ENCODE assay signal across 17 mouse cellular contexts in genomic region chr5:112501384-112501783, GRCm38 (mm10). TPM values are rescaled to one million over a fixed set of nuclear protein-coding genes. Genes with fewer than 3 reads are reported as not detected.
A peak's percentile ranks its signal among the peaks of the same experiment; 100 is the strongest.
DNase-seq lines count a peak whose midpoint lies in the region; ATAC-seq lines count a peak whose summit lies in the region.
"Had no signal": no experiment of that assay in that cellular context is flagged by ENCODE, and none has a peak within 500 bp of the region (broad histone marks: within the 10 kb centered on the region; RNA-seq: fewer than 3 reads in every experiment).

No protein-coding gene starts in this region.

- H3K36me3 ChIP-seq in hindbrain, embryonic 10.5 days, result no peaks in the 10 kb centered on the region
- H3K36me3 ChIP-seq in hindbrain, embryonic 11.5 days (ENCODE audit: control insufficient read depth, insufficient read depth, low read length), result no peaks in the 10 kb centered on the region
- H3K36me3 ChIP-seq in forebrain, embryonic 15.5 days, result no peaks in the 10 kb centered on the region
- H3K36me3 ChIP-seq in midbrain, embryonic 13.5 days, result no peaks in the 10 kb centered on the region
- H3K36me3 ChIP-seq: embryonic facial prominence, embryonic 13.5 days; G1E; heart, embryonic 12.5 days; limb, embryonic 12.5 days; neural tube, embryonic 12.5 days had no signal

- H3K4me1 ChIP-seq in hindbrain, embryonic 10.5 days (replicated peaks), result peaks cover 45% of the 10 kb centered on the region
- H3K4me1 ChIP-seq in hindbrain, embryonic 11.5 days (replicated peaks; ENCODE audit: control insufficient read depth, insufficient read depth, low read length), result no peaks in the 10 kb centered on the region; the same call in 1 of the 2 replicates
- H3K4me1 ChIP-seq in forebrain, embryonic 15.5 days, result peaks cover 49% of the 10 kb centered on the region
- H3K4me1 ChIP-seq in midbrain, embryonic 13.5 days (replicated peaks), result peaks cover 58% of the 10 kb centered on the region

- H3K27me3 ChIP-seq in hindbrain, embryonic 10.5 days (ENCODE audit: insufficient read depth, poor library complexity, severe bottlenecking), result 0 out of 2 replicates have a peak, but pooled peaks cover 8% of the 10 kb centered on the region
- no peaks in the 10 kb centered on the region for H3K27me3 ChIP-seq in hindbrain, embryonic 11.5 days (ENCODE audit: control insufficient read depth, insufficient read depth, low read length)
- H3K27me3 ChIP-seq in forebrain, embryonic 15.5 days, result no peaks in the 10 kb centered on the region
- 0 out of 2 replicates have a peak, but pooled peaks cover 2% of the 10 kb centered on the region for H3K27me3 ChIP-seq in midbrain, embryonic 13.5 days
- H3K27me3 ChIP-seq: limb, embryonic 12.5 days; neural tube, embryonic 12.5 days had no signal

- peak overlapping the region; percentile 50; the same call in 1 of the 2 replicates for H3K27ac ChIP-seq in hindbrain, embryonic 10.5 days
- H3K27ac ChIP-seq in hindbrain, embryonic 11.5 days (ENCODE audit: low read depth, low read length), result no peak overlapping the region
- H3K27ac ChIP-seq in forebrain, embryonic 15.5 days (replicated peaks), result peak overlapping the region; percentile 77
- H3K27ac ChIP-seq in midbrain, embryonic 13.5 days, result peak overlapping the region; percentile 73
- H3K27ac ChIP-seq: embryonic facial prominence, embryonic 13.5 days; limb, embryonic 12.5 days; neural tube, embryonic 12.5 days had no signal

- WGBS in hindbrain, embryonic 10.5 days, result 42% methylated on average over 2 of the region's 2 CpGs
- WGBS in hindbrain, embryonic 11.5 days, result 50% methylated on average over 2 of the region's 2 CpGs
- 17% methylated on average over 2 of the region's 2 CpGs for WGBS in forebrain, embryonic 15.5 days
- 23% methylated on average over 2 of the region's 2 CpGs for WGBS in midbrain, embryonic 13.5 days

- DNase-seq in hindbrain, embryonic 10.5 days (ENCODE audit: low spot score), result no peak
- DNase-seq in hindbrain, embryonic 11.5 days (ENCODE audit: low spot score), result no peak
- DNase-seq in cerebellum, adult 9-10 months, result peak; percentile 77
- DNase-seq in c-Kit-positive CD71-positive TER-119-positive erythroid progenitor cells, embryonic 14.5 days (ENCODE audit: low spot score), result no peak
- DNase-seq in right cerebral cortex, postnatal 10 days (ENCODE audit: low spot score in 2 of 2), result no peak
- DNase-seq: lung, adult 18-20 months; right cerebral cortex, adult 18-20 months had no signal

- no peak overlapping the region for H3K4me3 ChIP-seq in hindbrain, embryonic 10.5 days
- no peak overlapping the region for H3K4me3 ChIP-seq in hindbrain, embryonic 11.5 days (ENCODE audit: low read depth, low read length)
- no peak overlapping the region for H3K4me3 ChIP-seq in forebrain, embryonic 15.5 days
- no peak overlapping the region for H3K4me3 ChIP-seq in midbrain, embryonic 13.5 days (replicated peaks)
- H3K4me3 ChIP-seq: embryonic facial prominence, embryonic 13.5 days; heart, embryonic 12.5 days; limb, embryonic 12.5 days; neural tube, embryonic 12.5 days had no signal

- H3K9me3 ChIP-seq in hindbrain, embryonic 10.5 days, result peaks cover 7% of the 10 kb centered on the region; the same call in 1 of the 2 replicates
- no peaks in the 10 kb centered on the region for H3K9me3 ChIP-seq in hindbrain, embryonic 11.5 days (ENCODE audit: control insufficient read depth, low read length)
- H3K9me3 ChIP-seq in forebrain, embryonic 15.5 days, result no peaks in the 10 kb centered on the region
- no peaks in the 10 kb centered on the region for H3K9me3 ChIP-seq in midbrain, embryonic 13.5 days
- H3K9me3 ChIP-seq: embryonic facial prominence, embryonic 13.5 days; neural tube, embryonic 12.5 days had no signal

- ATAC-seq in hindbrain, embryonic 11.5 days (ENCODE audit: low FRiP score), result no peak
- ATAC-seq in forebrain, embryonic 15.5 days (replicated peaks), result 0 out of 2 replicates have a peak, but pooled peaks have one; percentile 18
- ATAC-seq in midbrain, embryonic 13.5 days, result no peak; the same call in 1 of the 2 replicates
- ATAC-seq in erythroid progenitor cell, adult 5-6 weeks (replicated peaks; ENCODE audit: low FRiP score, poor library complexity, severe bottlenecking), result no peak
- ATAC-seq: inflammation-experienced regulatory T-cells, adult 6 months had no signal

- no peak overlapping the region for H3K9ac ChIP-seq in hindbrain, embryonic 11.5 days (ENCODE audit: low read depth, low read length)
- no peak overlapping the region for H3K9ac ChIP-seq in forebrain, embryonic 15.5 days (replicated peaks)
- 0 out of 2 replicates have a peak overlapping the region, but pooled peaks have one; percentile 3 for H3K9ac ChIP-seq in midbrain, embryonic 13.5 days (replicated peaks)
- H3K9ac ChIP-seq: embryonic facial prominence, embryonic 13.5 days; heart, embryonic 12.5 days; limb, embryonic 12.5 days; neural tube, embryonic 12.5 days had no signal

- H3K4me2 ChIP-seq in hindbrain, embryonic 11.5 days (replicated peaks; ENCODE audit: low read depth, low read length), result no peak overlapping the region
- H3K4me2 ChIP-seq in forebrain, embryonic 15.5 days (replicated peaks), result no peak overlapping the region
- H3K4me2 ChIP-seq in midbrain, embryonic 13.5 days (replicated peaks), result no peak overlapping the region
- H3K4me2 ChIP-seq: embryonic facial prominence, embryonic 13.5 days; heart, embryonic 12.5 days; limb, embryonic 12.5 days; neural tube, embryonic 12.5 days had no signal

RNA-seq across cellular contexts. Expression of gene Gm6588, which starts 52.2 kb away (rescaled TPM):
- polyA plus RNA-seq in hindbrain, embryonic 10.5 days (2016; fragmentation: Nextera tagmentation; extraction: Ambion mirVana), result 0.14 TPM in 1 of 2 replicates, not detected in the other
- polyA plus RNA-seq in hindbrain, embryonic 11.5 days (2014; fragmentation: Nextera tagmentation; extraction: Ambion mirVana), result 0.14 and 0.28 TPM in 2 replicates
- 0.84 and 1.0 TPM in 2 replicates for polyA plus RNA-seq in forebrain, embryonic 15.5 days (2015; fragmentation: Nextera tagmentation; extraction: Ambion mirVana)
- 1.5 and 1.7 TPM in 2 replicates for polyA plus RNA-seq in midbrain, embryonic 13.5 days (2015; fragmentation: Nextera tagmentation; extraction: Ambion mirVana)
- total RNA-seq in erythroid progenitor cell, adult 5-6 weeks (2015; ENCODE audit: low replicate concordance), result not detected in 2 replicates
- total RNA-seq in erythroid progenitor cell, adult 5-6 weeks (2017; ENCODE audit: low replicate concordance), result not detected in 2 replicates
- total RNA-seq: megakaryocyte, adult 5-6 weeks had no signal
- polyA plus RNA-seq: G1E; heart, embryonic 12.5 days; inflammation-experienced regulatory T-cells, adult 6 months; limb, embryonic 12.5 days had no signal
